Mouse (Mus musculus): ENCODE results near the gene Acp5. TPM values are rescaled to one million over a fixed set of nuclear protein-coding genes. Genes with fewer than 3 reads are reported as not detected.

The Acp5 gene
- total and polyA plus RNA-seq, 3 experiments = 15.6 to 17.4 TPM; not detected in 1

DNA sequence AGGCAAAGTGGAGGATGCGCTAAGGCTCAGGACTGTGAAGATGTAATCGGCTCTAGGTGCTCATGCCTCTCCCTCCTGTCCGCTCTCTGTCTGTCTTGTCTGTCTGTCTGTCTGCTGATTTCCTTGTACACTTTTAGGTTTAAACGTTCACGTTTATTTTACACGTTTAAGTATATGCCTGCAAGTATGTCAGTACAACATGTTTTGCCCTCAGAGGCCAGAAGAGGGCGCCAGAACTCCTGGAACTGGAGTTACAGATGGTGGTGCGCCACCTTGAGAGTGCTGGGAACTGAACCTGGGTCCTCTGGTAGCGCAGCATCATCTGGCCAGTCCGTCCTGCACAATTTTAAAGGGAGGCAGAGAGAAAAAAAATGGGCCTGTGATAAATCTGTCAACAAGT lies 31.2 kb upstream of the Acp5 start:
- Histone ChIP-seq H3K36me3 (ENCODE audit: control insufficient read depth in 1 of 2, insufficient read depth in 2 of 2, low read length in 2 of 2) (no peaks in the 10 kb centered on the region), H3K27ac (ENCODE audit: control insufficient read depth, low read depth, low read length) (no peak overlapping the region), H3K27me3 (ENCODE audit: control insufficient read depth in 1 of 2, insufficient read depth in 2 of 2, low read length in 2 of 2) (peaks cover 0 to 2% of the 10 kb centered on the region in 2 experiments; a peak in 1 of 4 replicates), H3K79me2 (ENCODE audit: control insufficient read depth, insufficient read depth, low read length, poor library complexity) (no peaks in the 10 kb centered on the region), H3K4me1 (ENCODE audit: control insufficient read depth in 1 of 2, insufficient read depth in 2 of 2, low read length in 2 of 2) (no peaks in the 10 kb centered on the region), H3K9me3 (replicated peaks; ENCODE audit: insufficient read depth, low read length) (no peaks in the 10 kb centered on the region), H3K4me3 (ENCODE audit: control insufficient read depth in 1 of 2, insufficient read depth in 1 of 2, low read depth in 2 of 2, low read length in 2 of 2) (no peak overlapping the region), H3K9ac (ENCODE audit: control insufficient read depth, low read depth, low read length, poor library complexity, severe bottlenecking) (no peak overlapping the region)
- TF ChIP-seq RAD21 (IDR thresholded peaks at IDR 0.05; ENCODE audit: low read depth, low read length) (peak; percentile 50), POLR2AphosphoS2 (IDR thresholded peaks at IDR 0.05; ENCODE audit: low read length) (no peak), POLR2A (IDR thresholded peaks at IDR 0.05; ENCODE audit: control insufficient read depth in 1 of 2, insufficient read depth in 1 of 2, low read depth in 1 of 2, low read length in 2 of 2, poor library complexity in 1 of 2) (no peak), NRF1 (IDR thresholded peaks at IDR 0.05; ENCODE audit: insufficient read depth, low read depth, low read length, poor library complexity, severe bottlenecking) (no peak), MEF2A (IDR thresholded peaks at IDR 0.05; ENCODE audit: extremely low read depth, insufficient replicate concordance, low read depth, low read length, poor library complexity, severe bottlenecking) (no peak), UBTF (IDR thresholded peaks at IDR 0.05; ENCODE audit: borderline replicate concordance, insufficient read depth, low read depth, low read length) (no peak), ZNF384 (IDR thresholded peaks at IDR 0.05; ENCODE audit: low read depth, low read length) (no peak), MYB (IDR thresholded peaks at IDR 0.05; ENCODE audit: low read depth, low read length) (no peak), E2F4 (IDR thresholded peaks at IDR 0.05; ENCODE audit: borderline replicate concordance, low read depth, low read length) (no peak), KAT2A (conservative IDR thresholded peaks at IDR 0.05; ENCODE audit: low read depth, low read length) (no peak), CTCF (IDR thresholded peaks at IDR 0.05 in 2 of 3, conservative IDR thresholded peaks at IDR 0.05 in 1 of 3; ENCODE audit: control insufficient read depth in 1 of 3, insufficient read depth in 1 of 3, low read depth in 2 of 3, low read length in 3 of 3, poor library complexity in 1 of 3, severe bottlenecking in 1 of 3) (peak; percentile 59 to 65 (median 61)), SMC3 (IDR thresholded peaks at IDR 0.05; ENCODE audit: low read depth, low read length) (peak; percentile 28; the same call in 1 of the 2 replicates), MYC (IDR thresholded peaks at IDR 0.05; ENCODE audit: low read depth, low read length) (no peak)
- peak; percentile 62 for DNase-seq (ENCODE audit: low read depth, low spot score)

DNA sequence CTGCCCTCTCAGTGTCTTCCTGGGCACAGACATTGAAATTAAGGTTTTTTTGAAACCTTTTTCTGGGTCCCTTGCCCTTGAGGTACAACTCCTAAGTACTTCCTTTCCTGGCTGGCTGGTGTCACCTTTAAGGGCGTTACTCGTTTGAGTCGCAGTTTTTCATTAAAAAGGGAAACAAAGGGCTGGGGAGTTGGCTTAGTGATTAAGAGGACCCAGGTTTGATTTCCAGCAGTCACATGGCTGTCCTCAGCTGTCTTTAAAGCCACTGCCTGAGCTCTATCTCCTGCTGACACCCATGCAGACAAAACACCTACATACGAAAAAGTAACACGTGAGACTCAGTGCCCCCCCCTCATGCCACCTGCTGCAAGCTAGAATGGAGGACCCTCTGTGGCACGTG lies 30.5 kb upstream of the Acp5 start:
- Histone ChIP-seq H3K9me3 (replicated peaks; ENCODE audit: insufficient read depth, low read length) (no peaks in the 10 kb centered on the region), H3K27me3 (ENCODE audit: control insufficient read depth in 1 of 2, insufficient read depth in 2 of 2, low read length in 2 of 2) (peaks cover 0 to 2% of the 10 kb centered on the region in 2 experiments; a peak in 1 of 4 replicates), H3K4me1 (ENCODE audit: control insufficient read depth in 1 of 2, insufficient read depth in 2 of 2, low read length in 2 of 2) (peaks cover 0 to 3% of the 10 kb centered on the region in 2 experiments; a peak in 1 of 4 replicates), H3K9ac (ENCODE audit: control insufficient read depth, low read depth, low read length, poor library complexity, severe bottlenecking) (no peak overlapping the region), H3K79me2 (ENCODE audit: control insufficient read depth, insufficient read depth, low read length, poor library complexity) (no peaks in the 10 kb centered on the region), H3K36me3 (ENCODE audit: control insufficient read depth in 1 of 2, insufficient read depth in 2 of 2, low read length in 2 of 2) (no peaks in the 10 kb centered on the region), H3K4me3 (ENCODE audit: control insufficient read depth in 1 of 2, insufficient read depth in 1 of 2, low read depth in 2 of 2, low read length in 2 of 2) (peak overlapping the region; percentile 48 to 59), H3K27ac (ENCODE audit: control insufficient read depth, low read depth, low read length) (peak overlapping the region; percentile 1; the same call in 1 of the 2 replicates)
- TF ChIP-seq ZNF384 (IDR thresholded peaks at IDR 0.05; ENCODE audit: low read depth, low read length) (0 out of 2 replicates have a peak, but pooled peaks have one; percentile 14), TCF12 (IDR thresholded peaks at IDR 0.05; ENCODE audit: low read depth, low read length) (0 out of 2 replicates have a peak, but pooled peaks have one; percentile 18), MXI1 (IDR thresholded peaks at IDR 0.05; ENCODE audit: low read depth, low read length) (peak; percentile 79), EP300 (IDR thresholded peaks at IDR 0.05; ENCODE audit: low read depth in 1 of 2, low read length in 2 of 2) (peak in 1 of 2 experiments; percentile 25; a peak in 1 of 4 replicates), ELF1 (IDR thresholded peaks at IDR 0.05; ENCODE audit: low read depth, low read length) (no peak), USF1 (IDR thresholded peaks at IDR 0.05; ENCODE audit: low read depth, low read length) (peak; percentile 80), ZC3H11A (IDR thresholded peaks at IDR 0.05; ENCODE audit: low read depth, low read length) (no peak), SIN3A (IDR thresholded peaks at IDR 0.05; ENCODE audit: low read length) (peak; percentile 62), HCFC1 (IDR thresholded peaks at IDR 0.05; ENCODE audit: low read depth, low read length) (0 out of 2 replicates have a peak, but pooled peaks have one; percentile 23), MYC (IDR thresholded peaks at IDR 0.05; ENCODE audit: low read depth, low read length) (peak; percentile 38; the same call in 1 of the 2 replicates), POLR2AphosphoS2 (IDR thresholded peaks at IDR 0.05; ENCODE audit: low read length) (no peak), ETS1 (IDR thresholded peaks at IDR 0.05; ENCODE audit: low read depth, low read length) (peak; percentile 63), MAX (IDR thresholded peaks at IDR 0.05; ENCODE audit: low read length) (peak; percentile 63; the same call in 1 of the 2 replicates)
- DNase-seq (ENCODE audit: low read depth, low spot score) = peak; percentile 75

All from MEL (cell line).